Mouse (Mus musculus) thymus, postnatal 25 days (tissue): Measurements from ENCODE around the gene Tppp3.

Experiments
- DNase-seq: peaks from one replicate; pipeline ENCODE4 v3.0.0; 2022

The Tppp3 gene

DNA sequence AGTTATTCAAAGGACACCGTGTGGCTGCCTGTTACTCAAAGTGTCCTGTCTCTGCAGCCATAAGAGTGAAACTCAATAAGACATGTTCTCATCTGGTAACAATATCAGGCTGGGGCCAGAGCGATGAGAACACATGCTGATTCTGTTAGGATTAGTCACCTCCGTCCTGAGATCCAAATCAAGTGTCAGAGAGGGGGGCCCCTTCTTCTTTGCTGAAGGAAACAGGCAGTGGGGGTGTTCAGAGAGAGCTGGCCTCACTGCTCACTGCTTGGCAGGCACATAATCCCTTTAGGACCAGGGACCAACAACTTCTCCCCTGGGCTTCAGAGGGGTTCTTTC is 12.7 kb upstream of the Tppp3 start:
- DNase-seq: no peak

DNA sequence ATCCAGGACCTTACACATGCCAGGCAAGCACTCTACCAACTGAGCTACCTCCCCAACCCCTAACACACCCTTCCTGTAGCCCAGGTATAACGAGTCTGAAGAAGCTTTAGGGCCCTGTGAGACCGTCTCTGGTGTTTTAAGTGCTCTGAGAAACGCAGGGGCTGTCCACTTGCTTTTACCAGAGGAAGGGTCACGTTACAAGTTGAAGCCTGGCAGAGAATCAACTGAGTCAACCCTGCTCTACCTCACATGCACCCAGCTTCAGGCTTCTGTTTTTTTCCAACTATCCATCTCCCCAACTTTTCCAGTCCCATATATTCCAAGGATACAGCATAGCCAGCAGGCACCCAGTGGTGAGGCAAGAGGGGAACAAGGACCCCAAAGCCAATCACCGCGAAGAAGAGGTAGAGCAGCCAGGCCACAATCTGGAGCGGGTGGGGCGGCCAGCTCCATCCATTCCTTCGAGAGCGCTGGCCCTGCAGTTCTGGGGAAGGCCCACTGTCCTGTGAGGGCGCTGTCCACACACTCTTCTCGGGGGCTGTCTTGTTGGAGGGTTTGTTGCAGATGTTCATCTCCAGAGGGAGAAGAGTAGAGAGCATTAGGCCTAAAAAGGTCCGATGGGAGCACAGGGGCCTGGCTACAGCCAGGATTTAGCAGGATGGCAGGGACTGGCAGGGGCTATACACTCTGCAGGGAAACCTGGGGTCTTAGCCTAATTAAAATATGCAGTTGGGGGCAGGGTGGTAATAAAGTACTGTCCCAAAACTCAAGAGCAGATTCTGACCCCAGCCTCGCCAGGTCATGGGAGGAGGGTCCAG is 12.1 kb upstream of the Tppp3 start:
- no peak for DNase-seq

DNA sequence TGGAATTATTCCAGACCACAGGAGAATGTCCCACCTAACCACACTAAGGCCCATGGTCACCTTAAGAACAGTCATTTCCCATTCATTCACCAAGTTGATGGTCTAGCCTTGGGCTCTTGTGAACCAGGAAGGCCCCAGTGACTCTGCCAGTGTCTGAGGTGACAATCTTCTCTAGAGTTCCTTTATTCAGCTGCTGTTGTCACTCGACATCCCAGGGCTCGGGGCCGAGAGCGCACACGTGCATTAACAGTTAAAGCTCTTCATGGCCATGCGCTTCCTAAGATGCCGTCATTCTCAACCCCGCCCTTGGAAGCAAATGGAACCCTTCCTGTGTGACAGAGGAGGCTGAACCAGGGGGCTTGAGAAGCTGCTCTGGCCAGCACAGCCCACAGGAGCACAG is 10.8 kb upstream of the Tppp3 start:
- DNase-seq: no peak

DNA sequence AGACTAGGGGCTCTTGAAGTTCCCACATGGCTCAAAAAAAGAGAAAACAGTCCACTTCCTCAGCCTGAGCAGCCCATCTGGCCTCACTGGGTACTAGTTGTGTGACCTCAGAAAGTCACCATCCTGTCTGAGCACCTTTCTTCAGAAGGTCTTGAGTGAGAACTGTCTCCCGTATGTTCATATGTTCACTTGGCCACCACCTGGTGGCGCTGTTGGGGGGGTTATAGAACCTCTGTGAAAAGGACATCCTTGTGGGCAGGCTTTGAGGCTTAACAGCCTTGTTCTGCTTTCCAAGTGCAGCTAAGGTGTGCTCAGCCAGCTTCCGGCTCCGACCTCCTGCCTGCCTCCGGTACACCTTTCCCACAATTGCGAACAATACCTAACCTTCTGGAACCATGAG is 10.1 kb upstream of the Tppp3 start:
- DNase-seq: peak; percentile 17

DNA sequence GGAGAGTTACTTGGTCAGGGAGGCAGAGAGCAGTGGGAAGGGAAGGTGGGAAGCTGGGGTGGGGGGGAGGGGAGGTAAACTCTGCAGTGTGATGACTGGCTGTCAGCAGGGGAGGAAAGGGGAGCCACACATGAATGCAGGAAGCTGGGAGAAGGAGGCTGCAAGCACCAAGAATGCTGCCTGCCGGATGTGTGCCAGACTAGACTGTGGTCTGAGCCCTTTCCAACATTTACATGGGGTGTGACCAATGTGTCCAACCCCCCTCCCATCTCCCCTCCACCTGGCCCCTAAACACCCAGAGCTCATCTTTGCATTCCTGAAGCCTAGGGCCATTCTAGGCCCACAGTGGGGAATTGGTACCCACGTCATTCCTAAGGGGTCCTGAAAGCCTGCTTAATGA is 9.7 kb upstream of the Tppp3 start:
- no peak for DNase-seq

DNA sequence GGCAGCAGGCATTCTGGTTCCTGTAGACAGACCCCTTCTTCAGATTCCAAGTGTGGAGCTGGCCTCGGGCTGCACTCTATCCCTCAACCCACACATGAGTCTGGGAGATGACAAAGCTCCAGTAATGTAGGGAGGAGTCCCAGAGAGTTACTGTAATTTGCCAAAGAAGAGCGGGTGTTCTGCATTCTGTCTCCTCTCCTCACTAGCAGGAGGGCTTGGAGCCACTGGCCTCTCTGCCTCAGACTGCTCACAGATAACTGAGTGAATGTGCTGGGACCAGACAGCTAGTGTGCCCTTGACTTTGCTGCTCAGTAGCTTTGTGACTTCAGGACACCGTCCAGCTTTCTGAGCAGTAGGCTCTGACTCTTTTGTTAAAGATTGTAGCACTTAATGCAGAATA is 6.5 kb upstream of the Tppp3 start:
- no peak for DNase-seq

DNA sequence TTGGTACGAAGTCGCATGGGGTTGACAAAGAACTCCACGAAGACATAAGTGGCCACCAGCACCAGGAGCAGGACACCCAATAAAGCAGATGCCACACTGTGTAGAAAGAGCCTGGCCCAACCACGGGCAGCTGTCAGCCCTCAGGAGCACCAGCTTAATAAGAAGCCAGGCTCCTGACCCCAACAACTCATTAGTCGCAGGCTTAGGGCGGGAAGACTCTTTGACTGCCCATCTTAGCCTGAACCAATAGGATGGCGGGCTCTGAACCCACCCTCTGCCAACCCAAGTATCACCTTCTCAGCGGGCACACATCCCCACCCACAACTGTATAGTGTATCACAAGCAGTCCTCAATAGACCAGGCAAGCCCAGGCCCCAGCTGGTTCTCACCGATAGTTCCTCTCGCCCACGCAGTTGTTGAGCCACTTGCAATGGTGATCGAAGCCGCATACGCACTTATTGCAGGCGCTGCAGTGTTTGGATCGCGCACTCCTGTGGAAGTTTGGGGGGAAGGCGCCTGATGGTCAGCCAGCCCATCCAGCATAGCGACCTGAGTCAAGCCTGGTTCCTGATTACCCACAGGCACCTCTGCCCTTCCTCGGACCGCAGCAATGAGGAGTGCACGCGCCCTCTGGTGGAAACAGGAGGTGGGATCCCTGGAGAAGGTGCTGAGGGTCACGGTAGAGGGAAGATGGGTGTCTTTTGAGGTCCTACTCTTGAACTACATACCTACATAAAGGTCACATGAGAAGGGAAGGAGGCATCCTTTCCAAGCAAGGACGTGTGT is 5.5 kb upstream of the Tppp3 start:
- DNase-seq: peak; percentile 58

DNA sequence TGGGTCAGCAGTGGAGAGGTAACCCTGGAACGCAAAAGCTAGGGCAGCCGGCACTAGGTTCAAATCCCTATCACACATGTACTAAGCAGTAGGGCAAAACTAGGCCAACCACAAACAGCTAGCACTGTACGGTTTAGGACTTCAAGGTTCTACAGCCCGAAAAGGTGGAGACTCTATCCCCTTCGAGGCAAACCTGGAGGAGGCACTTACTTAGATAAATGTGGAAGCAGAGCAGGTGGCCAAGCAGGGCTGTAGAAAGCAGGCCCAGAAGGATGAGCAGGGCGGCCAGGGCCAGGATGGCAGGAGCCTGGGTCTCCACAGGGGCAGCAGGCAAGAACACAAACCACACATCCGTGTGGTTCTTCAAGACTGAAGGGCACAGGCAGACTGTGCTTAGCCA is 4.8 kb upstream of the Tppp3 start:
- DNase-seq: no peak

DNA sequence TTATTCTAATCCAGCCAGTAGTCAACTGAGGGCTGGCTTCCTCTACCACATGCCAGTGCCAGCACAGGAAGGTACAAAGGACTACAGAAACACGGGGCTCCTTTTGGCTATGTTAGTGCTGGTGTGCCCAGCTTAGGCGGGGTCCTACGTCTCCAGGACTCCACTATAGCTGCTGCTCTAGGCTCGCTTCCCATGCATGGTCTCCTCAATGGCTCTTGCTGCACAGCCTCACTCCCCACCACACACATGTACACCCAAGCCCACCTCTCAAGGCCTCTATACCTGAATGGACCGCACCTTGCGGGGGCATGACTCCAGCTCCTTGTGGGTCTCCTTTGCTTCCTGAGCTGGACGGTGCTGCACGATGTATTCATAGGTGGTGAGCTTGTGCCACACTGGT is 4.4 kb upstream of the Tppp3 start:
- DNase-seq: no peak

DNA sequence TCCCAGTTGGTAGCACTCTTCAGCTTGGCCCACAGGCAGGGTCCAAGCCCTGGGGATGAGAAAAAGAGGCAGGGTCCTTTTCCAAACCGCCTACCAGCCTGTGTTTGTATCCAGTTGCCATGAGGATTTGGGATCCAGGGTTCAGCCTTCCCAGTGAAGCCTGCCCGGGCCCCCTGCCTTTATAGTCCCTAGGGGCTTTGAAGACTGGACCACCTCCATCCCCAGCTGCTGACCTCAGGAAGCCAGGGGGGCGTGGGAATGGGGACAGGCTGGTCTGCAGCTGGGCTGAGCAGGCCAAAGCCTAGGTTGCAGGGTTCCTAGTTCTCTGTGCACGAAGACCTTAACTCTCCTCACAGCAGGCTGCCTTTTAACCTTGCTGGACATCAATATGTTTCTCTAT is 3.9 kb upstream of the Tppp3 start:
- no peak for DNase-seq

DNA sequence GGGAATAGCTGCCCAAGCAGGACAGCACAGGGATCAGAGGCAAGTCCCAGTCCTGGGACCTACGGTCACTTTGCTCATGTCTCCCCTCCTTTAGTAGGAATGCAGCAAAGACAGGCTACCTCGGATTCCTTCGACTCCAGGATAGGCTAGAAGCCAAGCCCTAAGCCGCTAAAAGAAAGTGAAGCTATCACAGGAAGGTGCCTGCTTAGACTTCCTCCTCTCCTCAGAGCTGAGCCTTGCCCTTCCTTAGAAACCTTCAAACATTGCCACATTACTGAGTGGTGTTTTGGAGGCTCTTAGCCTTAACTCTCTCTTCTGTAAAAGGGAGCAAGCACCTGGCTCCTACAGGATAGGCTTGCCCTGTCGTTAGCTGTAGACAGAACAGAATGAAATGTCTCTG is 3.4 kb upstream of the Tppp3 start:
- no peak for DNase-seq

DNA sequence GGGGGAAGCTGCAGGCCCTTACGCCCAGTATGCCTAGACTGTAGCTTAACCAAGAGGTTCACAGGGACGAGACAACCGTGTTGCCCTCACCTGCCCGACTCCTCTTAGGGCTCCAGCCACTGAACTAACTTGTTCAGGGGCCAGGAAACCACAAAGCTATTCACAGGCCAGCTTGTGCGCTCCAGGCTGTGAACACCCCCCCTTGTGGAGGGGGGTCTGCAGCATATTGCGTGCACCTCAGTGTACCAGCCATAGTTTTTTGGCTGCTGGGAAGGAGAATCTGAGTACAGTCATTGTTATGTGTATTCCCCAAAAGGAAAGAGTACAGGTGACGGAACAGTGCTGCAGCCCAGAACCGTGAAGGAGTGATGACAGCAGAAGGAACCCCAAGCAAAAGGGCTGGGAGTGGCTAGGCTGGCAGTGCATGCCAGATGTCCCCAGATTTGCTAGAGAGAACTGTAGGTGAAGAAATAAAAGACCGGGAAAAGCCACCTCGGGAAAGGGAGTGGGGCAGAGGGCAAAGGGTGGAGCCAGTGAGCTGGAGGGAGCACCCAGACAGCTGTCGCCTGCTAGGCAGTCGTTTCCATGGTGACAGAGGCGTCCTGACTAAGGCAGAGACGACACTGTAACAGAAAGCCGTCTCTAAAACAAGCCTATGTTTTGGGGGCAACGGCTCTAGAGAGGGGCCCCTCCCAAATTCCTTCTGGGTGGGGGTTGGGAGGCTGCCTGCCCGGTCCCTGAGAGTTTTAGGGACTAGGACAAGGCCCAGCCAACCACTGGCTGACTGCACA is 2.7 kb upstream of the Tppp3 start:
- peak; percentile 13 for DNase-seq

DNA sequence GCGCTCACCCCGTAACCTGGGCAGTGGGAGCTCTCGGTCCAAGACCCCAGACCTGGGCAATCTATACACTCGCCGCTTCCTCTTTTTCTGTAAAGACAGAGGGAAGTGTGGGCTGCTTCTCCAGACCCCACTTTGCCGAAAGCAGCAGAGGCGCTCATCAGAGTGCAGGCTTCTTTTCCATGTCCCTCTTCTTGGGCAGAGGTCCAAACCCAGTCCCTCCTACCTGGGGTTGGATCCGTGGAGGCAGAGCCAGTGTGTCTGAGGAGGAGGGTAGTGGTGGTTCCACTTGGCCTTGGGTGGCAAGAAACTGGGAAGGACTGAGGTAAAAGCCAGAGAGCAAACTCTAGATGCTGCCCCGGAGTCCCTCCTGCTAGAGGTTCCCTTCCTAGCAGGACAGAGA is 1.7 kb upstream of the Tppp3 start:
- no peak for DNase-seq

DNA sequence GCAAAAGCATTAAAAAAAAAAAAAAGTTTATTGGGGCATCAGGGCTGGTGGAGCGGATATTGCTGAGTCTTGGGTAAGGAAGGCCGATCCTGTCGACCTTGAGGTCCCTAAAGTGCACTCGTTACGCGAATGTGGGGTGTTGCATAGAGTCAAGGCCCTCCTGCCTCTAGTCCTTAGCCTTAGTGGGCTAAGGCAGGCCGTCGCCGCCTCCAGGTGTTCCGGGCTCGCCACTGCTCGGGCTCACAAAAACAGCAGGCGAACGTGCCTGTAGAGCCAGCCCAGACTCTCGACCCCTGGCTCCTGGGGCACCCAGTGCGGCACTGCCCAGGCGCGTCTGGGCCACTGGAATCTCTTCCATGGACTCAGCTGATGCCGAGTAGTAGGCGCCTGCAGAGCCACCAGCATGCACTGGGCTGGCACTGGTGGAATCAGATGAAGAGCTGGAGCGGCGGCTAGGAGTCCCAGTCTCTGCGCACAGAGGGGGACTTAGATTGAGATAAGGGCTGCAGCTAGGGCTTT is 1.1 kb upstream of the Tppp3 start:
- no peak for DNase-seq

DNA sequence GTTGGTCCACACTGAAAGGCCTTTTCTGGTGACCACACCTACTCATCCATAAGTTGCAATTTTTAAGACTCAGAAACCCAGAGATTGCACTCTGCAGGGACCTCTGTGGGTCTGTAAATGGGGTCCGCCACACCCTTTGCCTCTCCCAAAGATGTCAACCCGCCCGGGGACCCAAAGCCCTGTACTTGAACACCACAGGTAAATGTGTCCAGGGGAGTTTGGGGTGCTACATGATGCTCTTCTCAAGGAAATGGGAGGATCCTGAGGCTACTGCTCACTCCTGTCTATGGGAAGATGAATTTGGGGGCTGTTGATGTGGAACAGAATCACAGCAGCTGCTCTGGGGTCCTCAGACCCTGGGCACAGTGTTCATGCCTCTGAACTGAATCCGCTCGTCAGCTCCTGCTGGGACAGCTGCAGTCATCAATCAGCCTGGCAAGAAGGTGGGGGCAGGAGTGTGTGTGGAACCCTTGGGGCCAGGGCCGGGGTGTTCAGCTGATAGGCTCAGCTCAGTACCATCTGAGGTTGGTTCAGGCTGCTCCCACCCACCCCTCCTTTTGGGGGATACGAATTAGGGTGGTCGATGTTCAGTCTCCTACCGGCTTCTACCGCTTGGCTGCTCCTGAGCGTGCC is 529 bp downstream of the Tppp3 start:
- DNase-seq: no peak

DNA sequence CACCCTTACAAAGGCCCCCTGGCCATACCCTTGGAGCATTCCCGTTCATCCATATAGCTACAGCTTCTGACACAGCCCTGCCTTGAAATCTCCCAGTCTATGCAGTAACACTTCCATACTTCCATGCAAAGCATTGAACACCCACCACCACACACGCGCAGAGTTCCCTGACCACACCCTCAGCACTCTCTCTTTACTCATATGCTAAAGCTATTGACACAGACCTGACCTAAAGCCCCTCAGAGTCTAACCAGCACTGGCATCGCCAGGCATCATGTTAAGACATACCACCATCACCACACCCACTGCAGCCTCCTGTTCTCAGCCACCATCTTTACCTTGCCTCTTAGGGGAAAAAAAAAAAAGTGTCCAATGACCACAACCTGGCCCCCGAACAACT is 1.1 kb downstream of the Tppp3 start:
- DNase-seq: no peak

DNA sequence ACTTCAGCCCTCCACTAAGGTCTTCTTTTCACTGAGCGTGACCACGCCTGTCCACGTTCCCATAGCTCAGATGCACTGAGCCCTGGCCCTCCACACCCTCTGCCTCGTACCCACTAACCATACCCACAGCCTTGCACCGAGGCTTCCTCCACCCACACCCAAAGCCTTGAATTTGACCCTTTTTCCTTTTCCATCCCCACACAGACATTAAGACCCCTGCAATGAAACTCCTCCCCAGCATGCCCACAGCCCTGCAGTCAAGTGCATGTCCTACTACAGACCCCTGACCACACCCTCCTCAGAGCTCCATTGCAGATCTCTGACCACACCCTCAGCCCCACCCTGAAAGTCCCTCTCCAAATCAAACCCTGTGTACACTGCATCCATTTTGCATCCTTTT is 1.5 kb downstream of the Tppp3 start:
- no peak for DNase-seq

DNA sequence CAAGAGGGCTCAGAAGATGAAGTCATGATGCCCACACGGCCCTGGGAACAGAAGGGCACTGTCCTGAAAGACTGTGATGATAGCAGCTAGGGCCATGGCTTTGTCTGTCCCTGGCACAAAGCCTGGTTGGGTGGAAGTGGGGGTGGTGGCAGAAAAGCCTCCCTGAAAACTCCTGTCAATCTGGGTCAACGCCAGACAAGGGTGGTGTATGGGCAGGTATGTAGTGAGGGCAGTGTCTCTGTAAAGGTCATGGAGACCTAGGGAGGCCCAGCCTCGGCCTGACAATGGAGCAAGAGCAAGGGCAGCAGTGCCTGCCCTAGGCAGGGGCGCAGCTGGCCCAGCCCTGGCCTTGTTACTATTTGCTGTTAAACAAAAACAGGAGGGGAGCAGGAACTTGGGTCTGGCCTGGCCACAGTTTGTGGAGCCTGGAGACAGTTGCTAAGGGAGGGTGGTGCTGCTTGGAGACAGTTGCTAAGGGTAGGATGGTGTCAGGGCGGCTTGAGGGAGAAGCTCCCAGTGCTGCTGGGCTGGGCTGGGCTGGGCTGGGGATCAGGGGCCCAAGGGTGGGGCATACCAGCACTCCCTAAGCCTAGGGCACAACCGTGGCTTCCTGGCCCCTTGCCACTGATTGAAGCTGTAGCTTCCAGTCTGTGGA is 2.2 kb downstream of the Tppp3 start:
- no peak for DNase-seq

DNA sequence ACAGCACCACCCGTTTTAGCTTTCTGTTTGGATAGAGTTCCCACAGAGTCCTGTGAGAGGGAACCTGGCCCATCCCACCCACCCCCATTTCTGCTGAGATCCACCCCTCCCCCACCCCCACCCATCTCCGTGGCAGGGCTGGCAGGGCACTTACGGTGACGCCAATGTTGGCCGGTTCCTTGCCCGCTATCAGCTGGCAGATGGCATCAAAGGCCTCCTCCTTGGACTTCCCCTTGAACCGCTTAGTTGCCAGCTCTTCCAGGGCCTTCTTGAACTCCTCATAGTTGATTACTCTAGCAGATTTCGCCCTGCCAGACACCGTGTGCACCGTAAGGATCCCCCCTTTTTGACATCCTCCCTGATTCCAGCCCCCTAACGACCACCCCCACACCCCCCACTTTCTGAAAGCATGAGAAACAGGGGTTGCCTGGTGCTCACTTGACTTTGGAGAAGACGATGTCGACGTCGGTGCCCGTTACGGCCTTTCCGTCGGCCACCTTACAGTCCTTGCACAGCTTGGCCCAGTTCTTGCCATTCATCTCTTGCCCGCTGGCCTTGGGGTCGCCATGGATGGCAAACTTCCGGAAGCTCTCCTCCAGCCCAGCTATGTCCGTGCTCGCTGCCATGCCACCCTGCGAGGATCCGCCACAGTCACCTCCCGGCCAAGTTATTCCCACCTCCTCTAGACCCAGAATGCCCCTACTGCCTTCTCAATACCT is 3.2 kb downstream of the Tppp3 start:
- DNase-seq: no peak

DNA sequence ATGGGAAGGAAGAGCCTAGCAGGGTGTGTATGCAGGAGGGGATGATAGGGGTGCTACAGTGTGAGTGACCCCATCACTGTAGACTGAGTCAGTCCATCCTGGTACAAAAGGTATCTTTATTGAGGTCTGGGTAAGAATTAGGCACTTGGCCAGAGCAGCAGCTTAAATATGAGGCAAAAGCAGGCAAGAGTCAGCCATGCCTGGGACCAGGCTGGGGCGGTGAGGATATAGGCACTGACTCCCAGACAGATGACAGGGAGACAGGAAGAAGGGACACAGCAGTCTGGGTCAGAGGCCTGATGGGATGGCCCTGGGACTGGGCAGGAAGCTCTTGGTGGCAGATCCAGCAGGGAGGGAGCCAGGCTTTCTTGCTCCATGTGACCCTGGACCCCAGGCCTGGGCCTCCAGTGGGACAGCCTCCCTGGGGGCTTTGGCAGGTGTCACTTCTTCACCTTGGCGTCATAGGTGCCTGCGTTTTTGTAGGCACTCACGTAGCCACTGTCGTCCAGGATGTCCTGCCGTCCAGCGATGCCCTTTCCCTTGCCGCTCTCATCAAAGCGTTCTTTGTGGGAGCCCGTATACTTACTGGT is 3.8 kb downstream of the Tppp3 start:
- DNase-seq: no peak

DNA sequence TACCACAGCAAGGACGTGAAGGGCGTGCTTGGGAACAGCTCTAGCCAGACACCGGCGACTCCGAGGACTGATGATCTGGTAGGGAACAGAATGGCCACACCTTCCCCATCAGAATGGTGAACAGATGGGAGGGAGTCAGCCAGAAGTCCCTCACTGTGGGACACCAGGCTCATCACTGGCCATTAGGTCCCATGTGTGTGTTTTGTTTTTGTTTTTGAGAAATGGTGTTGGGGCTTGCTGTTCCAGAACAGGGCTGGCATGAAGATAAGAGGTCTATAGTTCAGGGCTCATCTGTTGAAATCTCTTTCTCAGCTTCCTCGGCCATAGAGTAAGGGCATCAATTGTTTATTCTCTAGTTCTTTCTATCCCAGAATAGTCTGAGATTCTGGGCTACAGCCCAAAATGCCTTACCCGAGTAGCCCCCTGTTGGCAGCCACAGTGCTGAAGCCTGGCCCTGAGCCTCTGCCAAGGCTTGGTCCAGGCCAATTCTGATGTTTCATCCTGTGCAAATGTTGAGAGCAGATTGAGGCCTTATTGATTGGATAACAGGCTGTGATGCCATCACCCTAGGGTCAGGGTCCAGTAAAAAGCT is 4.5 kb downstream of the Tppp3 start:
- DNase-seq: no peak
